Mouse (Mus musculus) spleen, postnatal 36 days (tissue): Measurements from ENCODE around the gene Srxn1.

ENCODE experiments used
- DNase-seq, 2 experiments: peaks; one replicate each; pipeline ENCODE4 v3.0.0; 2022; ENCODE audit warnings: low spot score in 2 of 2, mixed read lengths in 1 of 2

Gene Srxn1

GRCm38 (mm10) chr2:152159487-152159886 is 54.2 kb downstream of the Srxn1 start:
- DNase-seq: no peak
